Mouse (Mus musculus): ENCODE measurements around the gene Gm20883.
"Not testable (repeated sequence)": the region's sequence is repeated elsewhere in the genome, so short reads cannot be mapped to it uniquely, and the experiment has no call there.

Gm20883 gene

DNA sequence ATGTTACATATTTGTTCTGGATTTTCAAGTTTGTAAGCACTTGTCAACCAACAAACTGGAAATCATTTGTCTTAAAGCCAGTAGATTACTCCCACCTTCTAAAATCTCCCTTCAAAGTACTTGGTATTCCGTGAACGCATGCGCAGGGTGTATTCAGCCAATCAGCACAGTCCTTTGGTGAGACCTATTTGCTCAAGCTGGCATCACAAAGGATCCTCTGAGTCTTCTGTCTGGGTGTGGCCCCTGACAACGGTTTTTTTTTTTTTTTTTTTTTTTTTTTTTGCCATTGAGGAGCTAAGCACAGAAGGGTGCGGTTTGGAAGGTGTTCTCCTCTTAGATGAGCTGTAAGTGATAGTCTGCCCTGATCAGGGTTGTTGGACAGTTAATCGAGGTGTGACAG, at the start of gene Gm20883:
TSS of gene Gm20883 (plus strand) at position 301 of the 400 bp plus-strand sequence.
- DNase-seq: not testable (repeated sequence)

Measured in kidney, postnatal 10 days (tissue).